In genomic region chr3:51340552-51341267, GRCm38 (mm10) we compare ENCODE assay signal across 8 mouse cellular contexts. TPM values are rescaled to one million over a fixed set of nuclear protein-coding genes. Genes with fewer than 3 reads are reported as not detected.
DNase-seq lines count a peak whose midpoint lies in the region; ATAC-seq and TF ChIP-seq lines count a peak whose summit lies in the region.

Gene Elf2, minus strand, starts transcription at chr3:51340663.

- H3K36me3 ChIP-seq in embryonic facial prominence, embryonic 14.5 days (ENCODE audit: control insufficient read depth, insufficient read depth, low read length), result no peaks in the 10 kb centered on the region
- H3K36me3 ChIP-seq in limb, embryonic 15.5 days, result no peaks in the 10 kb centered on the region
- no peaks in the 10 kb centered on the region for H3K36me3 ChIP-seq in midbrain, postnatal 0 days (ENCODE audit: insufficient read depth, low read length)

- no peaks in the 10 kb centered on the region for H3K9me3 ChIP-seq in embryonic facial prominence, embryonic 14.5 days (ENCODE audit: control insufficient read depth, low read length)
- H3K9me3 ChIP-seq in limb, embryonic 15.5 days, result no peaks in the 10 kb centered on the region
- H3K9me3 ChIP-seq in midbrain, postnatal 0 days (ENCODE audit: low read length), result no peaks in the 10 kb centered on the region

- TF ChIP-seq CTCF in bone marrow, adult 2 months (IDR thresholded peaks at IDR 0.05; ENCODE audit: control insufficient read depth, insufficient read depth, low read length), result no peak
- TF ChIP-seq CTCF in midbrain, postnatal 0 days (IDR thresholded peaks at IDR 0.05), result no peak

- H3K4me2 ChIP-seq in embryonic facial prominence, embryonic 14.5 days (ENCODE audit: low read depth, low read length), result peak within 1 kb of the TSS; percentile 70
- peak within 1 kb of the TSS; percentile 88 for H3K4me2 ChIP-seq in limb, embryonic 15.5 days
- H3K4me2 ChIP-seq in midbrain, postnatal 0 days (ENCODE audit: low read depth, low read length, poor library complexity, severe bottlenecking), result peak within 1 kb of the TSS; percentile 93

- peak; percentile 90 for DNase-seq in 416B (ENCODE audit: low read depth)
- peak; percentile 91 for DNase-seq in embryonic facial prominence, embryonic 14.5 days (ENCODE audit: low spot score)
- peak; percentile 85 for DNase-seq in heart, adult 8-10 months (ENCODE audit: low spot score)
- DNase-seq in kidney, adult 9 months, result peak; percentile 84
- DNase-seq in midbrain, postnatal 0 days (ENCODE audit: low spot score), result peak; percentile 76
- peak; percentile 84 to 89 for DNase-seq in spleen, postnatal 10 days (ENCODE audit: low spot score in 2 of 2)

- peak within 1 kb of the TSS; percentile 91 for H3K9ac ChIP-seq in embryonic facial prominence, embryonic 14.5 days (ENCODE audit: low read depth, low read length)
- H3K9ac ChIP-seq in limb, embryonic 15.5 days, result peak within 1 kb of the TSS; percentile 75
- H3K9ac ChIP-seq in midbrain, postnatal 0 days (replicated peaks; ENCODE audit: low read length, poor library complexity, severe bottlenecking), result peak within 1 kb of the TSS; percentile 76

- peak; percentile 83 for ATAC-seq in embryonic facial prominence, embryonic 14.5 days (ENCODE audit: low read depth)
- peak; percentile 70 for ATAC-seq in limb, embryonic 15.5 days (ENCODE audit: insufficient number of reproducible peaks, low FRiP score, low TSS enrichment, low read depth)
- ATAC-seq in midbrain, postnatal 0 days (ENCODE audit: low FRiP score), result peak; percentile 67

- under 1% methylated on average over 81 of the region's 87 CpGs for WGBS in bone marrow, adult 2 months
- WGBS in embryonic facial prominence, embryonic 14.5 days, result 0% methylated on average over 5 of the region's 87 CpGs
- WGBS in limb, embryonic 15.5 days, result under 1% methylated on average over 62 of the region's 87 CpGs
- 1% methylated on average over 52 of the region's 87 CpGs for WGBS in midbrain, postnatal 0 days

- peak; percentile 85; the same call in 1 of the 2 replicates for TF ChIP-seq POLR2A in bone marrow, adult 2 months (IDR thresholded peaks at IDR 0.05; ENCODE audit: borderline replicate concordance, control insufficient read depth, low read depth, low read length)

- H3K4me3 ChIP-seq in bone marrow, adult 2 months (replicated peaks; ENCODE audit: control insufficient read depth, low read depth, low read length), result peak within 1 kb of the TSS; percentile 79
- H3K4me3 ChIP-seq in embryonic facial prominence, embryonic 14.5 days (ENCODE audit: low read depth, low read length), result peak within 1 kb of the TSS; percentile 91
- peak within 1 kb of the TSS; percentile 75 for H3K4me3 ChIP-seq in limb, embryonic 15.5 days
- peak within 1 kb of the TSS; percentile 94 for H3K4me3 ChIP-seq in midbrain, postnatal 0 days (ENCODE audit: low read depth, low read length)

- H3K27ac ChIP-seq in bone marrow, adult 2 months (ENCODE audit: control insufficient read depth, insufficient read depth, low read depth, low read length, poor library complexity), result peak within 1 kb of the TSS; percentile 100
- peak within 1 kb of the TSS; percentile 96 for H3K27ac ChIP-seq in embryonic facial prominence, embryonic 14.5 days (replicated peaks; ENCODE audit: low read depth, low read length)
- H3K27ac ChIP-seq in limb, embryonic 15.5 days, result peak within 1 kb of the TSS; percentile 94
- peak within 1 kb of the TSS; percentile 88 for H3K27ac ChIP-seq in midbrain, postnatal 0 days (ENCODE audit: low read depth, low read length)

- H3K27me3 ChIP-seq in embryonic facial prominence, embryonic 14.5 days (replicated peaks; ENCODE audit: control insufficient read depth, insufficient read depth, low read length), result no peaks in the 10 kb centered on the region
- no peaks in the 10 kb centered on the region for H3K27me3 ChIP-seq in limb, embryonic 15.5 days
- no peaks in the 10 kb centered on the region for H3K27me3 ChIP-seq in midbrain, postnatal 0 days (ENCODE audit: insufficient read depth, low read length)

- H3K4me1 ChIP-seq in bone marrow, adult 2 months (ENCODE audit: control insufficient read depth, insufficient read depth, low read length), result peaks cover 1% of the 10 kb centered on the region; the same call in 1 of the 2 replicates
- no peaks in the 10 kb centered on the region for H3K4me1 ChIP-seq in embryonic facial prominence, embryonic 14.5 days (ENCODE audit: control insufficient read depth, insufficient read depth, low read length)
- H3K4me1 ChIP-seq in limb, embryonic 15.5 days, result peaks cover 5% of the 10 kb centered on the region
- no peaks in the 10 kb centered on the region for H3K4me1 ChIP-seq in midbrain, postnatal 0 days (ENCODE audit: insufficient read depth, low read length)

RNA-seq across cellular contexts. Expression of gene Elf2, which starts in this region (rescaled TPM):
- polyA plus RNA-seq in bone marrow, adult 2 months (2011; ENCODE audit: insufficient read depth, insufficient read length, low replicate concordance, missing spikeins), result 27.6 and 28.7 TPM in 2 replicates
- 55.3 and 56.8 TPM in 2 replicates for polyA plus RNA-seq in embryonic facial prominence, embryonic 14.5 days (2014; fragmentation: Nextera tagmentation; extraction: Ambion mirVana)
- 10 to 100 TPM; 40.6 to 52.9 (median 50.9) TPM for total RNA-seq in heart, adult 8-10 months (2022)
- 46.6 and 74.3 TPM in 2 replicates for polyA plus RNA-seq in limb, embryonic 15.5 days (2015; fragmentation: Nextera tagmentation; extraction: Ambion mirVana)
- 38.7 and 45.6 TPM in 2 replicates for total RNA-seq in midbrain, postnatal 0 days (2014; rRNA removed)
- 22.2 and 26.1 TPM in 2 replicates for polyA plus RNA-seq in midbrain, postnatal 0 days (2015; fragmentation: Nextera tagmentation; extraction: Ambion mirVana)

Comparison
In these comparisons a context has a peak if more than half of its experiments do, and no peak if none do; other contexts are left out.
1. Peak in every context shown above with its lines: DNase-seq, ATAC-seq, H3K4me3 ChIP-seq and H3K27ac ChIP-seq.